Mouse (Mus musculus): Measurements from ENCODE around the gene Dnah6. TPM values are rescaled to one million over a fixed set of nuclear protein-coding genes. Genes with fewer than 3 reads are reported as not detected.

Dnah6 gene
- polyA plus RNA-seq, 1 experiment from 2014 or later, result not detected

Other genes starting within 250 kb of the Dnah6 start
- gene Suclg1, start 26.7 kb upstream of the Dnah6 start, polyA plus RNA-seq (2016; fragmentation: Nextera tagmentation; extraction: Ambion mirVana), result 154 and 157 TPM in 2 replicates
- not detected in 2 replicates for gene 4931417E11Rik, start 248.0 kb upstream of the Dnah6 start, polyA plus RNA-seq (2016; fragmentation: Nextera tagmentation; extraction: Ambion mirVana)